Mouse (Mus musculus) midbrain, embryonic 13.5 days (tissue): Measurements from ENCODE around the gene Tbc1d21. TPM values are rescaled to one million over a fixed set of nuclear protein-coding genes. Genes with fewer than 3 reads are reported as not detected.

Experiments used
- ATAC-seq: fragments of 200-750 bp; cut with Nextera tagmentation; 2 replicates; pipeline ENCODE4 v1.8.0; 2017; ENCODE audit warnings: mild to moderate bottlenecking, moderate TSS enrichment, moderate library complexity
- H3K27ac ChIP-seq: fragments of 300-500 bp; sonication (generic); 2 replicates; pipeline ENCODE4 v1.5.1; 2015; ENCODE audit warnings: inconsistent platforms, mild to moderate bottlenecking, moderate library complexity
- H3K27me3 ChIP-seq: fragments of 300-500 bp; sonication (generic); 2 replicates; pipeline ENCODE4 v1.6.1; 2015; ENCODE audit warnings: mild to moderate bottlenecking, inconsistent platforms
- H3K36me3 ChIP-seq: fragments of 300-500 bp; sonication (generic); 2 replicates; pipeline ENCODE4 v1.6.1; 2015; ENCODE audit warnings: mild to moderate bottlenecking, inconsistent platforms
- H3K4me1 ChIP-seq: fragments of 300-500 bp; sonication (generic); replicated peaks from 2 replicates; pipeline ENCODE4 v1.6.1; 2015; ENCODE audit warnings: inconsistent platforms
- H3K4me2 ChIP-seq: fragments of 300-500 bp; sonication (generic); replicated peaks from 2 replicates; pipeline ENCODE4 v1.6.1; 2015; ENCODE audit warnings: moderate library complexity, mild to moderate bottlenecking, inconsistent platforms
- H3K4me3 ChIP-seq: fragments of 300-500 bp; sonication (generic); replicated peaks from 2 replicates; pipeline ENCODE4 v1.5.1; 2015; ENCODE audit warnings: mild to moderate bottlenecking, inconsistent platforms
- H3K9ac ChIP-seq: fragments of 300-500 bp; sonication (generic); replicated peaks from 2 replicates; pipeline ENCODE4 v1.6.1; 2015; ENCODE audit warnings: mild to moderate bottlenecking, inconsistent platforms
- H3K9me3 ChIP-seq: fragments of 300-500 bp; sonication (generic); 2 replicates; pipeline ENCODE4 v1.6.1; 2016; ENCODE audit warnings: mild to moderate bottlenecking, inconsistent platforms
- WGBS: fragments of 180-500 bp; shearing (Covaris S2); methylation state at CpG from one replicate; pipeline ENCODE4 v1.1.7; 2015; 5-methylcytosine and 5-hydroxymethylcytosine counted together
- polyA plus RNA-seq: library from polyadenylated mRNA; unstranded; fragments of >200 nt; fragmentation: Nextera tagmentation; extraction: Ambion mirVana; gene quantifications from 2 replicates; pipeline ENCODE4 v1.2.1, GENCODE M21; 2015

Tbc1d21 gene
- polyA plus RNA-seq, 1 experiment from 2014 or later = not detected

- peak overlapping the region; percentile 64 for H3K4me2 ChIP-seq
- H3K36me3 ChIP-seq = no peaks in the 10 kb centered on the region
- H3K4me1 ChIP-seq = peaks cover 54% of the 10 kb centered on the region
- no peaks in the 10 kb centered on the region for H3K9me3 ChIP-seq
- peak overlapping the region; percentile 38 for H3K4me3 ChIP-seq
- H3K27me3 ChIP-seq = peaks cover 35% of the 10 kb centered on the region
- WGBS = under 1% methylated on average over 72 of the region's 72 CpGs
- H3K9ac ChIP-seq = peak overlapping the region; percentile 52
- ATAC-seq = peak; percentile 28
- no peak overlapping the region for H3K27ac ChIP-seq
Measured at GRCm38 (mm10) chr9:58312196-58312943, 57.9 kb downstream of the Tbc1d21 start.

- Histone ChIP-seq H3K27ac (no peak overlapping the region), H3K4me1 (peaks cover 54% of the 10 kb centered on the region), H3K4me2 (peak overlapping the region; percentile 64; the same call in 1 of the 2 replicates), H3K9ac (no peak overlapping the region), H3K27me3 (peaks cover 35% of the 10 kb centered on the region), H3K4me3 (peak overlapping the region; percentile 38), H3K9me3 (no peaks in the 10 kb centered on the region), H3K36me3 (no peaks in the 10 kb centered on the region)
- 0 out of 2 replicates have a peak, but pooled peaks have one; percentile 1 for ATAC-seq
- 50% methylated on average over 33 of the region's 33 CpGs for WGBS
Measured at GRCm38 (mm10) chr9:58311191-58311910, 58.9 kb downstream of the Tbc1d21 start.

- no peak for ATAC-seq
- H3K4me1 ChIP-seq = peaks cover 47% of the 10 kb centered on the region
- 86% methylated on average over 14 of the region's 14 CpGs for WGBS
Measured at GRCm38 (mm10) chr9:58310043-58310660, 60.1 kb downstream of the Tbc1d21 start.

More at GRCm38 (mm10) chr9:58310043-58310660, 60.1 kb downstream of the Tbc1d21 start:
- H3K9ac ChIP-seq = no peak overlapping the region
- no peak overlapping the region for H3K4me3 ChIP-seq
- no peak overlapping the region for H3K27ac ChIP-seq
- peaks cover 35% of the 10 kb centered on the region for H3K27me3 ChIP-seq
- no peaks in the 10 kb centered on the region for H3K36me3 ChIP-seq
- no peak overlapping the region for H3K4me2 ChIP-seq
- no peaks in the 10 kb centered on the region for H3K9me3 ChIP-seq

Other genes starting within 250 kb of the Tbc1d21 start
- 21.4 and 25.3 TPM in 2 replicates for gene Islr, start 166.1 kb downstream of the Tbc1d21 start, polyA plus RNA-seq
- gene Islr2, start 166.1 kb downstream of the Tbc1d21 start, polyA plus RNA-seq = 36.8 and 51.7 TPM in 2 replicates
- gene Pml, start 120.7 kb downstream of the Tbc1d21 start, polyA plus RNA-seq = 4.1 and 4.8 TPM in 2 replicates
- 94.8 and 97.2 TPM in 2 replicates for gene Stoml1, start 117.3 kb downstream of the Tbc1d21 start, polyA plus RNA-seq
- 3.9 and 4.8 TPM in 2 replicates for gene Loxl1, start 57.3 kb downstream of the Tbc1d21 start, polyA plus RNA-seq
- gene Insyn1, start 118.1 kb upstream of the Tbc1d21 start, polyA plus RNA-seq = 2.9 and 5.2 TPM in 2 replicates
- gene Cd276, start 185.0 kb upstream of the Tbc1d21 start, polyA plus RNA-seq = 31.3 and 33.9 TPM in 2 replicates
- gene Nptn, start 211.8 kb upstream of the Tbc1d21 start, polyA plus RNA-seq = 99.1 and 110 TPM in 2 replicates